ENCODE assay signal across 22 mouse cellular contexts in the genomic region with DNA sequence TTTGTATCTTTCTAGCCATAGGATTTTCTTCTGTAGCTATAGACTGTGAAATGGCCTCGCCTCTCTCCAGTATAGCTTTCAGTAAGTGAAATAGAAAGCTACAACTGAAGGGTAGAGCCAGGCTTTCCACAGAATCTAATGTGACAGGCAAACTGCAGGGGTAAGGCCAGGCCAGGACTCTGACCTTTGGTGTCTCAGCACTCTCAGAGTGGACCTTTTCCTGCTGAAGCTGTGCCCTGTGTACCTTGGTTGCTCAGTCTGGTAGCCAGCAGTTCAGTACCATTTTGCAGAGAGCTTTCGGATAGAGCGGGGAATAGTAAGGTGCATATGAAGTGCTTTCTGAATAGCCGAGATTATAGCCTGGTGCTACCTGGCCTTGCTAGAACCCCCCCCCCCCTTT. TPM values are rescaled to one million over a fixed set of nuclear protein-coding genes. Genes with fewer than 3 reads are reported as not detected.
DNase-seq lines count a peak whose midpoint lies in the region; ATAC-seq lines count a peak whose summit lies in the region.
"Had no signal": no experiment of that assay in that cellular context is flagged by ENCODE, and none has a peak within 500 bp of the region (broad histone marks: within the 10 kb centered on the region; RNA-seq: fewer than 3 reads in every experiment).

No protein-coding gene starts in this region.

- intact Hi-C loops in heart, postnatal 25 days (cut with DNase I), result no loop called here

- DNase-seq in kidney, adult 8-10 months, result peak; percentile 63 to 75
- DNase-seq in kidney, postnatal 4 days, result no peak
- peak; percentile 59 for DNase-seq in kidney, postnatal 14 days
- DNase-seq in liver, embryonic 13.5 days, result no peak
- no peak for DNase-seq in MN1 (ENCODE audit: low spot score)
- DNase-seq in heart, postnatal 25 days (ENCODE audit: low spot score), result no peak
- no peak for DNase-seq in layer of hippocampus, adult 9-11 months
- DNase-seq: adrenal gland, postnatal 10 days; cerebellum, postnatal 14 days; embryo, embryonic 11 days; gastrocnemius, postnatal 25 days; heart, postnatal 10 days; retina, postnatal 1 day; thymus, postnatal 36 days had no signal

- peak overlapping the region; percentile 55 for H3K27ac ChIP-seq in liver, embryonic 13.5 days
- H3K27ac ChIP-seq in stomach, embryonic 16.5 days (ENCODE audit: low read length), result peak overlapping the region; percentile 67; the same call in 1 of the 2 replicates
- H3K27ac ChIP-seq: forebrain, embryonic 15.5 days; hindbrain, embryonic 13.5 days; lung, embryonic 15.5 days; macrophage had no signal

- no peaks in the 10 kb centered on the region for H3K9me3 ChIP-seq in liver, embryonic 13.5 days (replicated peaks)
- H3K9me3 ChIP-seq in stomach, embryonic 16.5 days (replicated peaks; ENCODE audit: control insufficient read depth, low read length), result peaks cover 5% of the 10 kb centered on the region; the same call in 1 of the 2 replicates
- H3K9me3 ChIP-seq: forebrain, embryonic 15.5 days; lung, embryonic 15.5 days had no signal

- no peaks in the 10 kb centered on the region for H3K27me3 ChIP-seq in liver, embryonic 13.5 days
- no peaks in the 10 kb centered on the region for H3K27me3 ChIP-seq in stomach, embryonic 16.5 days (ENCODE audit: control insufficient read depth, insufficient read depth, low read length)
- H3K27me3 ChIP-seq: forebrain, embryonic 15.5 days; hindbrain, embryonic 13.5 days; lung, embryonic 15.5 days had no signal

- no peak overlapping the region for H3K4me3 ChIP-seq in liver, embryonic 13.5 days (replicated peaks)
- no peak overlapping the region for H3K4me3 ChIP-seq in stomach, embryonic 16.5 days (replicated peaks; ENCODE audit: low read length)
- H3K4me3 ChIP-seq: forebrain, embryonic 15.5 days; hindbrain, embryonic 13.5 days; lung, embryonic 15.5 days had no signal

- peak overlapping the region; percentile 14; the same call in 1 of the 2 replicates for H3K4me2 ChIP-seq in liver, embryonic 13.5 days
- no peak overlapping the region for H3K4me2 ChIP-seq in stomach, embryonic 16.5 days (ENCODE audit: low read depth, low read length)
- H3K4me2 ChIP-seq: forebrain, embryonic 15.5 days; heart, embryonic 11.5 days; hindbrain, embryonic 13.5 days; lung, embryonic 15.5 days; midbrain, embryonic 11.5 days had no signal

- H3K36me3 ChIP-seq in liver, embryonic 13.5 days, result no peaks in the 10 kb centered on the region; the same call in 1 of the 2 replicates
- peaks cover 10% of the 10 kb centered on the region for H3K36me3 ChIP-seq in stomach, embryonic 16.5 days (ENCODE audit: control insufficient read depth, insufficient read depth, low read length)
- H3K36me3 ChIP-seq: forebrain, embryonic 15.5 days had no signal

- 70% methylated on average over 4 of the region's 4 CpGs for WGBS in liver, embryonic 13.5 days (ENCODE audit: insufficient replicate concordance)
- 84% methylated on average over 4 of the region's 4 CpGs for WGBS in stomach, embryonic 16.5 days

- ATAC-seq in liver, embryonic 13.5 days (ENCODE audit: low read depth), result peak; percentile 67
- ATAC-seq in stomach, embryonic 16.5 days (ENCODE audit: insufficient read depth, low FRiP score), result no peak
- ATAC-seq: forebrain, embryonic 15.5 days; inflammation-experienced regulatory T-cells, adult 6 months had no signal

- H3K4me1 ChIP-seq in liver, embryonic 13.5 days (replicated peaks), result peaks cover 17% of the 10 kb centered on the region
- H3K4me1 ChIP-seq in stomach, embryonic 16.5 days (ENCODE audit: control insufficient read depth, insufficient read depth, low read length), result peaks cover 40% of the 10 kb centered on the region
- H3K4me1 ChIP-seq: forebrain, embryonic 15.5 days; hindbrain, embryonic 13.5 days had no signal

- no peak overlapping the region for H3K9ac ChIP-seq in liver, embryonic 13.5 days
- no peak overlapping the region for H3K9ac ChIP-seq in stomach, embryonic 16.5 days (ENCODE audit: low read length)
- H3K9ac ChIP-seq: forebrain, embryonic 15.5 days; hindbrain, embryonic 13.5 days; lung, embryonic 15.5 days had no signal

RNA-seq across cellular contexts. Expression of a gene that starts 9.5 kb away (rescaled TPM):
- 6.1 and 7.4 TPM in 2 replicates for polyA plus RNA-seq in liver, embryonic 13.5 days (2015; fragmentation: Nextera tagmentation; extraction: Ambion mirVana)
- 79.4 and 89.8 TPM in 2 replicates for polyA plus RNA-seq in stomach, embryonic 16.5 days (2015; fragmentation: Nextera tagmentation; extraction: Ambion mirVana)
- total RNA-seq in heart, postnatal 25 days (2021), result 10 to 100 TPM; 32.7 to 40.5 TPM

Comparison
In these comparisons a context has a peak if more than half of its experiments do, and no peak if none do; other contexts are left out.
1. DNase-seq: peak in kidney, adult 8-10 months (2 of 2) and kidney, postnatal 14 days (single experiment); none in kidney, postnatal 4 days (0 of 2), liver, embryonic 13.5 days (single experiment), MN1 (single experiment), heart, postnatal 25 days (single experiment) and layer of hippocampus, adult 9-11 months (single experiment).